Mouse (Mus musculus) heart, postnatal 0 days (tissue): ENCODE measurements around the gene Hfe2. TPM values are rescaled to one million over a fixed set of nuclear protein-coding genes. Genes with fewer than 3 reads are reported as not detected.

ENCODE experiments used
- ATAC-seq: fragments of 200-750 bp; cut with Nextera tagmentation; 2 replicates; pipeline ENCODE4 v1.8.0; 2017; ENCODE audit warnings: low read depth, moderate number of reproducible peaks, moderate library complexity; ENCODE audit not compliant: insufficient read depth
- DNase-seq: peaks from one replicate; pipeline ENCODE4 v3.0.0-alpha.2; 2016; ENCODE audit warnings: low spot score
- H3K27ac ChIP-seq: fragments of 300-500 bp; sonication (generic); 2 replicates; pipeline ENCODE4 v1.5.1; 2014; ENCODE audit warnings: low read depth, mild to moderate bottlenecking
- H3K27me3 ChIP-seq: fragments of 300-500 bp; sonication (generic); 2 replicates; pipeline ENCODE4 v1.6.1; 2014; ENCODE audit warnings: low read length, mixed read lengths; ENCODE audit not compliant: control insufficient read depth, insufficient read depth
- H3K36me3 ChIP-seq: fragments of 300-500 bp; sonication (generic); replicated peaks from 2 replicates; pipeline ENCODE4 v1.6.1; 2014; ENCODE audit warnings: low read length, mixed read lengths; ENCODE audit not compliant: control insufficient read depth, insufficient read depth
- H3K4me1 ChIP-seq: fragments of 300-500 bp; sonication (generic); 2 replicates; pipeline ENCODE4 v1.6.1; 2014; ENCODE audit warnings: antibody characterized with exemption; ENCODE audit not compliant: control insufficient read depth, insufficient read depth
- H3K4me2 ChIP-seq: fragments of 300-500 bp; sonication (generic); 2 replicates; pipeline ENCODE4 v1.6.1; 2014; ENCODE audit warnings: low read depth, mild to moderate bottlenecking, low read length, moderate library complexity
- H3K4me3 ChIP-seq: fragments of 300-500 bp; sonication (generic); 2 replicates; pipeline ENCODE4 v1.5.1; 2014; ENCODE audit warnings: low read depth, low read length
- H3K9ac ChIP-seq: fragments of 300-500 bp; sonication (generic); replicated peaks from 2 replicates; pipeline ENCODE4 v1.6.1; 2014; ENCODE audit warnings: low read depth, low read length, mixed read lengths
- H3K9me3 ChIP-seq: fragments of 300-500 bp; sonication (generic); replicated peaks from 2 replicates; pipeline ENCODE4 v1.6.1; 2016; ENCODE audit warnings: low read length; ENCODE audit not compliant: control insufficient read depth
- CTCF ChIP-seq: IDR thresholded peaks from 2 replicates; pipeline ENCODE4 v1.5.1; 2016; ENCODE audit warnings: antibody characterized with exemption, control low read depth, low read depth
- EP300 ChIP-seq: IDR thresholded peaks from 2 replicates; pipeline ENCODE4 v1.6.1; 2016; ENCODE audit warnings: antibody characterized with exemption, low read depth
- WGBS: fragments of 180-500 bp; shearing (Covaris S2); extraction: QIAGEN DNeasy Blood & Tissue Kit; methylation state at CpG from one replicate; pipeline ENCODE4 v1.1.7; 2014; 5-methylcytosine and 5-hydroxymethylcytosine counted together
- polyA plus RNA-seq: library from polyadenylated mRNA; unstranded; fragments of >200 nt; fragmentation: Nextera tagmentation; extraction: Ambion mirVana; gene quantifications from 2 replicates; pipeline ENCODE4 v1.2.1, GENCODE M21; 2015
- total RNA-seq: library from RNA; depleted of rRNA; stranded (reverse); fragments of >200 nt; gene quantifications from 2 replicates; pipeline ENCODE4 v1.2.3, GENCODE M21; 2014; ENCODE audit warnings: low replicate concordance

Gene Hfe2
- total and polyA plus RNA-seq, 2 experiments from 2014 or later = 25.9 to 81.3 TPM

- ATAC-seq = no peak
- no peak overlapping the region for H3K4me3 ChIP-seq
- DNase-seq = no peak
- no peaks in the 10 kb centered on the region for H3K9me3 ChIP-seq
- WGBS = 74% methylated on average over 8 of the region's 8 CpGs
- H3K27me3 ChIP-seq = no peaks in the 10 kb centered on the region
- H3K4me2 ChIP-seq = no peak overlapping the region
- peak overlapping the region; percentile 13; the same call in 1 of the 2 replicates for H3K27ac ChIP-seq
- H3K4me1 ChIP-seq = peaks cover 52% of the 10 kb centered on the region
- H3K36me3 ChIP-seq = no peaks in the 10 kb centered on the region
- no peak for TF ChIP-seq CTCF
- no peak for TF ChIP-seq EP300
- H3K9ac ChIP-seq = no peak overlapping the region
Measured at GRCm38 (mm10) chr3:96566661-96567450, 41.9 kb downstream of the Hfe2 start.

- DNase-seq (no peak), ATAC-seq (no peak)
- Histone ChIP-seq H3K4me2 (no peak overlapping the region), H3K4me3 (no peak overlapping the region), H3K4me1 (peaks cover 68% of the 10 kb centered on the region), H3K36me3 (no peaks in the 10 kb centered on the region), H3K9ac (no peak overlapping the region), H3K27ac (peak overlapping the region; percentile 79), H3K27me3 (no peaks in the 10 kb centered on the region), H3K9me3 (no peaks in the 10 kb centered on the region)
- 69% methylated on average over 8 of the region's 8 CpGs for WGBS
- TF ChIP-seq EP300 (no peak), CTCF (no peak)
Measured at GRCm38 (mm10) chr3:96568605-96569004, 43.6 kb downstream of the Hfe2 start.

- H3K27ac ChIP-seq = peak overlapping the region; percentile 79
- no peaks in the 10 kb centered on the region for H3K9me3 ChIP-seq
- H3K9ac ChIP-seq = no peak overlapping the region
- TF ChIP-seq CTCF = no peak
- peak; percentile 69; the same call in 1 of the 2 replicates for TF ChIP-seq EP300
- H3K4me2 ChIP-seq = no peak overlapping the region
- peaks cover 68% of the 10 kb centered on the region for H3K4me1 ChIP-seq
- no peaks in the 10 kb centered on the region for H3K36me3 ChIP-seq
- H3K4me3 ChIP-seq = no peak overlapping the region
- WGBS = 58% methylated on average over 13 of the region's 13 CpGs
- H3K27me3 ChIP-seq = no peaks in the 10 kb centered on the region
- peak; percentile 29 for ATAC-seq
- peak; percentile 63 for DNase-seq
Measured at GRCm38 (mm10) chr3:96569506-96569905, 44.5 kb downstream of the Hfe2 start.

- no peak overlapping the region for H3K9ac ChIP-seq
- H3K27me3 ChIP-seq = no peaks in the 10 kb centered on the region
- H3K4me2 ChIP-seq = no peak overlapping the region
- ATAC-seq (no peak), DNase-seq (peak; percentile 5)
- no peaks in the 10 kb centered on the region for H3K9me3 ChIP-seq
- no peak overlapping the region for H3K4me3 ChIP-seq
- H3K4me1 ChIP-seq = peaks cover 70% of the 10 kb centered on the region
- H3K27ac ChIP-seq = peak overlapping the region; percentile 79
- H3K36me3 ChIP-seq = no peaks in the 10 kb centered on the region
- WGBS = 86% methylated on average over 11 of the region's 11 CpGs
- TF ChIP-seq CTCF = no peak
- TF ChIP-seq EP300 = no peak
Measured at GRCm38 (mm10) chr3:96569966-96570605, 45.1 kb downstream of the Hfe2 start.

- ATAC-seq (no peak), DNase-seq (peak; percentile 3)
- Histone ChIP-seq H3K9me3 (no peaks in the 10 kb centered on the region), H3K9ac (no peak overlapping the region), H3K27me3 (no peaks in the 10 kb centered on the region), H3K27ac (peak overlapping the region; percentile 74), H3K4me3 (no peak overlapping the region), H3K4me1 (peaks cover 73% of the 10 kb centered on the region), H3K36me3 (no peaks in the 10 kb centered on the region), H3K4me2 (no peak overlapping the region)
- TF ChIP-seq EP300 = no peak
- no peak for TF ChIP-seq CTCF
- 63% methylated on average over 7 of the region's 7 CpGs for WGBS
Measured at GRCm38 (mm10) chr3:96570643-96571042, 45.7 kb downstream of the Hfe2 start.
